Mouse (Mus musculus): ENCODE data around the gene Olfr963. TPM values are rescaled to one million over a fixed set of nuclear protein-coding genes. Genes with fewer than 3 reads are reported as not detected.
"Not testable (repeated sequence)": the region's sequence is repeated elsewhere in the genome, so short reads cannot be mapped to it uniquely, and the experiment has no call there.

Gene Olfr963
- not detected for total RNA-seq (2021)

GRCm38 (mm10) chr9:39666905-39667304 is at the start of gene Olfr963:
Gene Olfr963, plus strand, starts transcription at chr9:39667205.
- intact Hi-C loops (cut with DNase I), result no loop called here
- DNase-seq, result no peak

- intact Hi-C loops (cut with DNase I), result no loop called here
- no peak for DNase-seq
Observed at GRCm38 (mm10) chr9:39621073-39621472, 45.9 kb upstream of the Olfr963 start, which contains the start of gene Olfr960. Gene Olfr960, plus strand, starts transcription at chr9:39621373.

- DNase-seq, result no peak
- intact Hi-C loops (cut with DNase I), result no loop called here
Observed at GRCm38 (mm10) chr9:39623783-39624182, 43.2 kb upstream of the Olfr963 start.

- DNase-seq, result no peak
- intact Hi-C loops (cut with DNase I), result no loop called here
Observed at GRCm38 (mm10) chr9:39624711-39625110, 42.3 kb upstream of the Olfr963 start.

- intact Hi-C loops (cut with DNase I), result no loop called here
- DNase-seq, result no peak
Observed at GRCm38 (mm10) chr9:39629069-39629468, 37.9 kb upstream of the Olfr963 start.

- intact Hi-C loops (cut with DNase I), result no loop called here
- no peak for DNase-seq
Observed at GRCm38 (mm10) chr9:39633913-39634594, 33.0 kb upstream of the Olfr963 start.

GRCm38 (mm10) chr9:39644785-39645184 is 22.2 kb upstream of the Olfr963 start, which contains the start of gene Olfr961:
Gene Olfr961, plus strand, starts transcription at chr9:39645085.
- intact Hi-C loops (cut with DNase I), result no loop called here
- DNase-seq, result no peak

GRCm38 (mm10) chr9:39647382-39647781 is 19.6 kb upstream of the Olfr963 start:
- DNase-seq, result no peak
- intact Hi-C loops (cut with DNase I), result no loop called here

- DNase-seq, result no peak
- intact Hi-C loops (cut with DNase I), result no loop called here
Observed at GRCm38 (mm10) chr9:39654756-39655396, 12.1 kb upstream of the Olfr963 start.

GRCm38 (mm10) chr9:39669723-39670122 is 2.7 kb downstream of the Olfr963 start:
- DNase-seq, result no peak
- intact Hi-C loops (cut with DNase I), result no loop called here

GRCm38 (mm10) chr9:39674820-39675219 is 7.8 kb downstream of the Olfr963 start:
- DNase-seq, result no peak
- intact Hi-C loops (cut with DNase I), result no loop called here

GRCm38 (mm10) chr9:39678557-39678956 is 11.6 kb downstream of the Olfr963 start:
- intact Hi-C loops (cut with DNase I), result no loop called here
- DNase-seq, result no peak

- DNase-seq, result no peak
- intact Hi-C loops (cut with DNase I), result no loop called here
Observed at GRCm38 (mm10) chr9:39679280-39679679, 12.3 kb downstream of the Olfr963 start.

GRCm38 (mm10) chr9:39701123-39701522 is 34.1 kb downstream of the Olfr963 start:
- DNase-seq; intact Hi-C loops (cut with DNase I): not testable (repeated sequence)

- intact Hi-C loops (cut with DNase I), result no loop called here
- no peak for DNase-seq
Observed at GRCm38 (mm10) chr9:39707017-39707416, 40.0 kb downstream of the Olfr963 start, which contains the start of gene Olfr149. Gene Olfr149, minus strand, starts transcription at chr9:39707117.

- DNase-seq, result peak; percentile 59
- intact Hi-C loops (cut with DNase I), result no loop called here
Observed at GRCm38 (mm10) chr9:39708958-39709357, 42.0 kb downstream of the Olfr963 start.

GRCm38 (mm10) chr9:39711053-39711452 is 44.0 kb downstream of the Olfr963 start, which contains the start of gene Olfr965:
Gene Olfr965, plus strand, starts transcription at chr9:39711353.
- intact Hi-C loops (cut with DNase I), result no loop called here
- no peak for DNase-seq

Other genes with a start within 250 kb of the Olfr963 start
- not detected for gene Olfr952, start 240.1 kb upstream of the Olfr963 start, total RNA-seq (2021)
- gene Olfr954, start 210.5 kb upstream of the Olfr963 start, total RNA-seq (2021), result not detected
- gene Olfr955, start 195.3 kb upstream of the Olfr963 start, total RNA-seq (2021), result not detected
- gene Olfr44, start 173.2 kb upstream of the Olfr963 start, total RNA-seq (2021), result not detected
- gene Olfr957, start 151.4 kb upstream of the Olfr963 start, total RNA-seq (2021), result not detected
- gene Olfr958, start 113.2 kb upstream of the Olfr963 start, total RNA-seq (2021), result under 1 TPM in 1 of 2 experiments, not detected in 1; 0.12 TPM
- gene Olfr959, start 91.6 kb upstream of the Olfr963 start, total RNA-seq (2021), result not detected
- gene AW551984, start 62.8 kb upstream of the Olfr963 start, total RNA-seq (2021), result 10 to 100 TPM; 21.2 to 46.8 TPM
- not detected for gene Olfr148, start 56.5 kb upstream of the Olfr963 start, total RNA-seq (2021)
- not detected for gene Olfr960, start 45.8 kb upstream of the Olfr963 start, total RNA-seq (2021)
- not detected for gene Olfr961, start 22.1 kb upstream of the Olfr963 start, total RNA-seq (2021)
- not detected for gene Olfr149, start 39.9 kb downstream of the Olfr963 start, total RNA-seq (2021)
- gene Olfr965, start 44.1 kb downstream of the Olfr963 start, total RNA-seq (2021), result not detected
- gene Olfr150, start 63.8 kb downstream of the Olfr963 start, total RNA-seq (2021), result not detected
- not detected for gene Olfr967, start 79.0 kb downstream of the Olfr963 start, total RNA-seq (2021)
- gene Olfr968, start 116.0 kb downstream of the Olfr963 start, total RNA-seq (2021), result not detected
- not detected for gene Olfr969, start 123.7 kb downstream of the Olfr963 start, total RNA-seq (2021)
- not detected for gene Olfr970, start 141.7 kb downstream of the Olfr963 start, total RNA-seq (2021)
- not detected for gene Olfr971, start 169.7 kb downstream of the Olfr963 start, total RNA-seq (2021)
- gene Olfr972, start 199.2 kb downstream of the Olfr963 start, total RNA-seq (2021), result not detected
- not detected for gene Olfr229, start 240.1 kb downstream of the Olfr963 start, total RNA-seq (2021)

Data from left cerebral cortex, postnatal 4 days (tissue).